Comparison of ENCODE assay signal across 12 mouse cellular contexts in the genomic region with DNA sequence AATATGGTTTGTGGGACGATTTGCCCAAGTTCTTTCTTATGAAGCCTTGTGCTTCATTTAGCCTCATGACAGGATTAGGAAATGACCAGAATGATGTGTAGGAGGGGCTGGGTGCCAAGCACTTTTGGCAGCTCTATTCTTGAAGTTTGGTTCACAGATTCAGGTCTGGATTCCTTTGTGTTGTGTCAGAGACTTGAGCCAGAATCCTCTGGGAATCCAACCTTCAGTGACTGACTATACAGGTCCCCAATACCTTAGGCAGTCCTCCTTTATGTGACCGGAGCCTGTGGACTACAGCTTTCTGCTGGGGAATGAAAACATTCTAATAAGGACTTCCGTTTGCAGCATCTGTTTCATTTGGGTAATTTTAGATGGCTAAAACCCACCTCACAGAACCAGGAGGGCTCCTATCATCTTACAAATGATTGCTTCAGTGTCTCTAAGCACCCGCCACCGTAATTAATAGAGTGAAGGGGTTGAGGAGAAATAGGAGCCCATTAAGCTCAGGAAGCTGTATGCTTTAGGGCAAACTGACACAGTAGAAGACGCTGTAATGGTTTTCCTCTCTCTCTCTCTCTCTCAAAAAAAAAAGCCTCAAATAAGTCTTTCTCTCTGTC.
DNase-seq lines count a peak whose midpoint lies in the region; ATAC-seq lines count a peak whose summit lies in the region.
"Had no signal": no experiment of that assay in that cellular context is flagged by ENCODE, and none has a peak within 500 bp of the region (broad histone marks: within the 10 kb centered on the region; RNA-seq: fewer than 3 reads in every experiment).

No protein-coding gene starts in this region.

- no peak overlapping the region for H3K9ac ChIP-seq in hindbrain, embryonic 13.5 days
- no peak overlapping the region for H3K9ac ChIP-seq in midbrain, embryonic 14.5 days (replicated peaks; ENCODE audit: low read length)
- no peak overlapping the region for H3K9ac ChIP-seq in midbrain, embryonic 11.5 days (ENCODE audit: low read length)

- H3K27me3 ChIP-seq in hindbrain, embryonic 13.5 days, result no peaks in the 10 kb centered on the region
- H3K27me3 ChIP-seq in hindbrain, embryonic 10.5 days (ENCODE audit: insufficient read depth, poor library complexity, severe bottlenecking), result no peaks in the 10 kb centered on the region
- H3K27me3 ChIP-seq in midbrain, embryonic 14.5 days (ENCODE audit: control insufficient read depth, insufficient read depth, low read length), result no peaks in the 10 kb centered on the region
- no peaks in the 10 kb centered on the region for H3K27me3 ChIP-seq in midbrain, embryonic 11.5 days (ENCODE audit: control insufficient read depth, insufficient read depth, low read length)

- H3K27ac ChIP-seq in hindbrain, embryonic 13.5 days, result peak overlapping the region; percentile 66
- H3K27ac ChIP-seq in hindbrain, embryonic 10.5 days, result no peak overlapping the region
- no peak overlapping the region for H3K27ac ChIP-seq in midbrain, embryonic 14.5 days (replicated peaks; ENCODE audit: low read depth, low read length)
- no peak overlapping the region for H3K27ac ChIP-seq in midbrain, embryonic 11.5 days (ENCODE audit: low read depth, low read length)

- no peak for ATAC-seq in cerebellum, adult (ENCODE audit: insufficient number of reproducible peaks, low FRiP score, low TSS enrichment)
- ATAC-seq in hindbrain, embryonic 13.5 days (ENCODE audit: low FRiP score), result 0 out of 2 replicates have a peak, but pooled peaks have one; percentile 24
- no peak for ATAC-seq in midbrain, embryonic 14.5 days (ENCODE audit: low FRiP score, low TSS enrichment)
- ATAC-seq in midbrain, embryonic 11.5 days (ENCODE audit: low FRiP score), result no peak

- no peaks in the 10 kb centered on the region for H3K36me3 ChIP-seq in hindbrain, embryonic 13.5 days
- no peaks in the 10 kb centered on the region for H3K36me3 ChIP-seq in hindbrain, embryonic 10.5 days
- no peaks in the 10 kb centered on the region for H3K36me3 ChIP-seq in midbrain, embryonic 14.5 days (ENCODE audit: control insufficient read depth, insufficient read depth, low read length)
- H3K36me3 ChIP-seq in midbrain, embryonic 11.5 days (ENCODE audit: control insufficient read depth, insufficient read depth, low read length), result no peaks in the 10 kb centered on the region

- 63% methylated on average over 6 of the region's 6 CpGs for WGBS in hindbrain, embryonic 13.5 days
- WGBS in hindbrain, embryonic 10.5 days, result 79% methylated on average over 6 of the region's 6 CpGs
- WGBS in midbrain, embryonic 14.5 days, result 74% methylated on average over 6 of the region's 6 CpGs
- 83% methylated on average over 6 of the region's 6 CpGs for WGBS in midbrain, embryonic 11.5 days

- H3K4me3 ChIP-seq in hindbrain, embryonic 13.5 days, result no peak overlapping the region
- no peak overlapping the region for H3K4me3 ChIP-seq in hindbrain, embryonic 10.5 days
- H3K4me3 ChIP-seq in midbrain, embryonic 14.5 days (replicated peaks; ENCODE audit: low read depth, low read length), result no peak overlapping the region
- H3K4me3 ChIP-seq in midbrain, embryonic 11.5 days (ENCODE audit: low read depth, low read length), result no peak overlapping the region
- H3K4me3 ChIP-seq: erythroblast, embryonic 14.5 days had no signal

- H3K9me3 ChIP-seq in hindbrain, embryonic 13.5 days, result no peaks in the 10 kb centered on the region
- 0 out of 2 replicates have a peak, but pooled peaks cover 7% of the 10 kb centered on the region for H3K9me3 ChIP-seq in hindbrain, embryonic 10.5 days
- H3K9me3 ChIP-seq in midbrain, embryonic 14.5 days (ENCODE audit: control insufficient read depth, low read length), result no peaks in the 10 kb centered on the region
- H3K9me3 ChIP-seq in midbrain, embryonic 11.5 days (ENCODE audit: control insufficient read depth, low read length), result no peaks in the 10 kb centered on the region

- peak; percentile 16 to 25 for DNase-seq in cerebellum, postnatal 10 days
- no peak for DNase-seq in hindbrain, embryonic 10.5 days (ENCODE audit: low spot score)
- DNase-seq in midbrain, embryonic 14.5 days, result peak; percentile 20
- DNase-seq in midbrain, embryonic 11.5 days (ENCODE audit: low spot score, missing footprints), result no peak
- DNase-seq in ovary, postnatal 14 days (ENCODE audit: low spot score), result no peak
- DNase-seq in T-cell, adult 2 months (ENCODE audit: low spot score), result no peak
- DNase-seq: cerebellum, postnatal 36 days; kidney, adult 18-20 months; thymus, postnatal 36 days had no signal

- H3K4me1 ChIP-seq in hindbrain, embryonic 13.5 days (replicated peaks), result 0 out of 2 replicates have a peak, but pooled peaks cover 3% of the 10 kb centered on the region
- no peaks in the 10 kb centered on the region for H3K4me1 ChIP-seq in hindbrain, embryonic 10.5 days (replicated peaks)
- H3K4me1 ChIP-seq in midbrain, embryonic 14.5 days (ENCODE audit: control insufficient read depth, insufficient read depth, low read length), result no peaks in the 10 kb centered on the region
- H3K4me1 ChIP-seq in midbrain, embryonic 11.5 days (ENCODE audit: control insufficient read depth, insufficient read depth, low read length), result no peaks in the 10 kb centered on the region

- H3K4me2 ChIP-seq in hindbrain, embryonic 13.5 days, result no peak overlapping the region
- no peak overlapping the region for H3K4me2 ChIP-seq in midbrain, embryonic 14.5 days (ENCODE audit: low read length)
- H3K4me2 ChIP-seq in midbrain, embryonic 11.5 days, result no peak overlapping the region

Comparison
In these comparisons a context has a peak if more than half of its experiments do, and no peak if none do; other contexts are left out.
1. DNase-seq: peak in cerebellum, postnatal 10 days (2 of 2) and midbrain, embryonic 14.5 days (single experiment); none in hindbrain, embryonic 10.5 days (single experiment), midbrain, embryonic 11.5 days (single experiment), ovary, postnatal 14 days (single experiment) and T-cell, adult 2 months (single experiment).